ENCODE assay signal across 22 mouse cellular contexts in genomic region chr5:113160320-113160719, GRCm38 (mm10).
DNase-seq lines count a peak whose midpoint lies in the region; ATAC-seq lines count a peak whose summit lies in the region.
"Had no signal": no experiment of that assay in that cellular context is flagged by ENCODE, and none has a peak within 500 bp of the region (broad histone marks: within the 10 kb centered on the region; RNA-seq: fewer than 3 reads in every experiment).

No protein-coding gene starts in this region.

- no peak overlapping the region for H3K4me3 ChIP-seq in forebrain, embryonic 15.5 days
- no peak overlapping the region for H3K4me3 ChIP-seq in forebrain, embryonic 16.5 days (replicated peaks; ENCODE audit: low read length)
- H3K4me3 ChIP-seq in hindbrain, embryonic 16.5 days (ENCODE audit: low read length), result no peak overlapping the region
- H3K4me3 ChIP-seq in hindbrain, embryonic 11.5 days (ENCODE audit: low read depth, low read length), result no peak overlapping the region
- H3K4me3 ChIP-seq in midbrain, embryonic 13.5 days (replicated peaks), result no peak overlapping the region
- no peak overlapping the region for H3K4me3 ChIP-seq in midbrain, embryonic 16.5 days (ENCODE audit: low read depth, low read length)
- H3K4me3 ChIP-seq in limb, embryonic 10.5 days, result no peak overlapping the region
- H3K4me3 ChIP-seq: embryonic facial prominence, embryonic 13.5 days; megakaryocyte, embryonic 14.5 days; stomach, embryonic 15.5 days had no signal

- no peaks in the 10 kb centered on the region for H3K36me3 ChIP-seq in forebrain, embryonic 15.5 days
- H3K36me3 ChIP-seq in forebrain, embryonic 16.5 days (ENCODE audit: control insufficient read depth, insufficient read depth), result no peaks in the 10 kb centered on the region
- no peaks in the 10 kb centered on the region for H3K36me3 ChIP-seq in hindbrain, embryonic 16.5 days (ENCODE audit: control insufficient read depth, insufficient read depth, low read length)
- H3K36me3 ChIP-seq in hindbrain, embryonic 11.5 days (ENCODE audit: control insufficient read depth, insufficient read depth, low read length), result no peaks in the 10 kb centered on the region
- no peaks in the 10 kb centered on the region for H3K36me3 ChIP-seq in midbrain, embryonic 13.5 days
- H3K36me3 ChIP-seq in midbrain, embryonic 16.5 days (ENCODE audit: control insufficient read depth, insufficient read depth, low read length), result no peaks in the 10 kb centered on the region
- no peaks in the 10 kb centered on the region for H3K36me3 ChIP-seq in limb, embryonic 10.5 days
- H3K36me3 ChIP-seq: embryonic facial prominence, embryonic 13.5 days; G1E; stomach, embryonic 15.5 days had no signal

- no peak overlapping the region for H3K4me2 ChIP-seq in forebrain, embryonic 15.5 days (replicated peaks)
- no peak overlapping the region for H3K4me2 ChIP-seq in forebrain, embryonic 16.5 days (ENCODE audit: low read length)
- H3K4me2 ChIP-seq in hindbrain, embryonic 16.5 days (ENCODE audit: low read length), result no peak overlapping the region
- H3K4me2 ChIP-seq in hindbrain, embryonic 11.5 days (replicated peaks; ENCODE audit: low read depth, low read length), result no peak overlapping the region
- H3K4me2 ChIP-seq in midbrain, embryonic 13.5 days (replicated peaks), result no peak overlapping the region
- no peak overlapping the region for H3K4me2 ChIP-seq in midbrain, embryonic 16.5 days (ENCODE audit: low read length)
- H3K4me2 ChIP-seq: embryonic facial prominence, embryonic 13.5 days; heart, embryonic 11.5 days; stomach, embryonic 15.5 days had no signal

- H3K27ac ChIP-seq in forebrain, embryonic 15.5 days (replicated peaks), result 0 out of 2 replicates have a peak overlapping the region, but pooled peaks have one; percentile 3
- H3K27ac ChIP-seq in forebrain, embryonic 16.5 days (ENCODE audit: low read length), result no peak overlapping the region
- H3K27ac ChIP-seq in hindbrain, embryonic 16.5 days (ENCODE audit: low read depth, low read length), result no peak overlapping the region; the same call in 1 of the 2 replicates
- no peak overlapping the region for H3K27ac ChIP-seq in hindbrain, embryonic 11.5 days (ENCODE audit: low read depth, low read length)
- peak overlapping the region; percentile 15; the same call in 1 of the 2 replicates for H3K27ac ChIP-seq in midbrain, embryonic 13.5 days
- no peak overlapping the region for H3K27ac ChIP-seq in midbrain, embryonic 16.5 days (ENCODE audit: low read length)
- peak overlapping the region; percentile 21; the same call in 1 of the 2 replicates for H3K27ac ChIP-seq in limb, embryonic 10.5 days

- H3K9ac ChIP-seq in forebrain, embryonic 15.5 days (replicated peaks), result no peak overlapping the region
- H3K9ac ChIP-seq in forebrain, embryonic 16.5 days (replicated peaks; ENCODE audit: low read depth, low read length), result no peak overlapping the region
- 0 out of 2 replicates have a peak overlapping the region, but pooled peaks have one; percentile 24 for H3K9ac ChIP-seq in hindbrain, embryonic 16.5 days (ENCODE audit: low read depth, low read length)
- H3K9ac ChIP-seq in hindbrain, embryonic 11.5 days (ENCODE audit: low read depth, low read length), result no peak overlapping the region
- H3K9ac ChIP-seq in midbrain, embryonic 13.5 days (replicated peaks), result 0 out of 2 replicates have a peak overlapping the region, but pooled peaks have one; percentile 2
- no peak overlapping the region for H3K9ac ChIP-seq in midbrain, embryonic 16.5 days (ENCODE audit: low read depth, low read length)
- H3K9ac ChIP-seq: embryonic facial prominence, embryonic 13.5 days; stomach, embryonic 15.5 days had no signal

- H3K4me1 ChIP-seq in forebrain, embryonic 15.5 days, result peaks cover 30% of the 10 kb centered on the region
- H3K4me1 ChIP-seq in forebrain, embryonic 16.5 days (replicated peaks; ENCODE audit: control insufficient read depth, insufficient read depth, low read length), result peaks cover 24% of the 10 kb centered on the region
- peaks cover 17% of the 10 kb centered on the region for H3K4me1 ChIP-seq in hindbrain, embryonic 16.5 days (ENCODE audit: control insufficient read depth, insufficient read depth, low read depth, low read length)
- H3K4me1 ChIP-seq in hindbrain, embryonic 11.5 days (replicated peaks; ENCODE audit: control insufficient read depth, insufficient read depth, low read length), result peaks cover 7% of the 10 kb centered on the region
- peaks cover 38% of the 10 kb centered on the region for H3K4me1 ChIP-seq in midbrain, embryonic 13.5 days (replicated peaks)
- peaks cover 7% of the 10 kb centered on the region; the same call in 1 of the 2 replicates for H3K4me1 ChIP-seq in midbrain, embryonic 16.5 days (ENCODE audit: control insufficient read depth, insufficient read depth, low read length)
- H3K4me1 ChIP-seq in limb, embryonic 10.5 days, result peaks cover 72% of the 10 kb centered on the region

- H3K9me3 ChIP-seq in forebrain, embryonic 15.5 days, result no peaks in the 10 kb centered on the region
- H3K9me3 ChIP-seq in forebrain, embryonic 16.5 days (ENCODE audit: control insufficient read depth, low read length), result no peaks in the 10 kb centered on the region
- no peaks in the 10 kb centered on the region for H3K9me3 ChIP-seq in hindbrain, embryonic 16.5 days (ENCODE audit: control insufficient read depth, low read length)
- H3K9me3 ChIP-seq in hindbrain, embryonic 11.5 days (ENCODE audit: control insufficient read depth, low read length), result no peaks in the 10 kb centered on the region
- H3K9me3 ChIP-seq in midbrain, embryonic 13.5 days, result no peaks in the 10 kb centered on the region
- no peaks in the 10 kb centered on the region for H3K9me3 ChIP-seq in midbrain, embryonic 16.5 days (replicated peaks; ENCODE audit: control insufficient read depth, low read length, poor library complexity, severe bottlenecking)
- H3K9me3 ChIP-seq in limb, embryonic 10.5 days (replicated peaks), result no peaks in the 10 kb centered on the region
- H3K9me3 ChIP-seq: embryonic facial prominence, embryonic 13.5 days; megakaryocyte, embryonic 14.5 days; stomach, embryonic 15.5 days had no signal

- no peak for ATAC-seq in forebrain, embryonic 15.5 days (replicated peaks)
- no peak for ATAC-seq in forebrain, embryonic 16.5 days
- no peak for ATAC-seq in hindbrain, embryonic 16.5 days
- ATAC-seq in hindbrain, embryonic 11.5 days (ENCODE audit: low FRiP score), result no peak
- no peak for ATAC-seq in midbrain, embryonic 13.5 days
- ATAC-seq in midbrain, embryonic 16.5 days, result no peak
- ATAC-seq: activated CD4-positive, CD25-positive, alpha-beta regulatory T cell, adult 4 months; inflammation-experienced regulatory T-cells, adult 6 months had no signal

- no peak for DNase-seq in hindbrain, embryonic 11.5 days (ENCODE audit: low spot score)
- DNase-seq in limb, embryonic 10.5 days (ENCODE audit: low spot score), result no peak
- no peak for DNase-seq in kidney, adult 9 months
- DNase-seq: adrenal gland, postnatal 10 days; cerebellum, adult 9-11 months; kidney, adult 2 months; kidney, postnatal 25 days; lung, postnatal 14 days; thymus, adult 18-20 months; thymus, postnatal 4 days had no signal

- H3K27me3 ChIP-seq in forebrain, embryonic 15.5 days, result no peaks in the 10 kb centered on the region
- H3K27me3 ChIP-seq in forebrain, embryonic 16.5 days (replicated peaks; ENCODE audit: control insufficient read depth, insufficient read depth, low read length), result no peaks in the 10 kb centered on the region
- H3K27me3 ChIP-seq in hindbrain, embryonic 16.5 days (replicated peaks; ENCODE audit: control insufficient read depth, insufficient read depth, low read length), result no peaks in the 10 kb centered on the region
- no peaks in the 10 kb centered on the region for H3K27me3 ChIP-seq in hindbrain, embryonic 11.5 days (ENCODE audit: control insufficient read depth, insufficient read depth, low read length)
- H3K27me3 ChIP-seq in midbrain, embryonic 13.5 days, result no peaks in the 10 kb centered on the region
- H3K27me3 ChIP-seq in midbrain, embryonic 16.5 days (ENCODE audit: control insufficient read depth, insufficient read depth, low read depth, low read length), result no peaks in the 10 kb centered on the region
- peaks cover 16% of the 10 kb centered on the region; the same call in 1 of the 2 replicates for H3K27me3 ChIP-seq in limb, embryonic 10.5 days (ENCODE audit: low read depth, poor library complexity, severe bottlenecking)
- H3K27me3 ChIP-seq: embryonic facial prominence, embryonic 13.5 days; stomach, embryonic 15.5 days had no signal

- 59% methylated on average over 10 of the region's 10 CpGs for WGBS in forebrain, embryonic 15.5 days
- 56% methylated on average over 10 of the region's 10 CpGs for WGBS in forebrain, embryonic 16.5 days
- WGBS in hindbrain, embryonic 16.5 days, result 68% methylated on average over 10 of the region's 10 CpGs
- 74% methylated on average over 10 of the region's 10 CpGs for WGBS in hindbrain, embryonic 11.5 days
- 77% methylated on average over 10 of the region's 10 CpGs for WGBS in midbrain, embryonic 13.5 days
- 70% methylated on average over 10 of the region's 10 CpGs for WGBS in midbrain, embryonic 16.5 days
- 74% methylated on average over 10 of the region's 10 CpGs for WGBS in limb, embryonic 10.5 days

Comparison
In these comparisons a context has a peak if more than half of its experiments do, and no peak if none do; other contexts are left out.
1. H3K27ac ChIP-seq: peak in forebrain, embryonic 15.5 days (single experiment), midbrain, embryonic 13.5 days (single experiment) and limb, embryonic 10.5 days (single experiment); none in forebrain, embryonic 16.5 days (single experiment), hindbrain, embryonic 16.5 days (single experiment), hindbrain, embryonic 11.5 days (single experiment) and midbrain, embryonic 16.5 days (single experiment).
2. H3K9ac ChIP-seq: peak in hindbrain, embryonic 16.5 days (single experiment) and midbrain, embryonic 13.5 days (single experiment); none in forebrain, embryonic 15.5 days (single experiment), forebrain, embryonic 16.5 days (single experiment), hindbrain, embryonic 11.5 days (single experiment) and midbrain, embryonic 16.5 days (single experiment).